Mouse (Mus musculus): ENCODE data around the gene Bahd1. TPM values are rescaled to one million over a fixed set of nuclear protein-coding genes. Genes with fewer than 3 reads are reported as not detected.
A peak's percentile ranks its signal among the peaks of the same experiment; 100 is the strongest.

Gene Bahd1
- polyA plus RNA-seq, 1 experiment from 2014 or later: 2.2 TPM

GRCm38 (mm10) chr2:118895990-118896913, 3.9 kb upstream of the Bahd1 start:
- ATAC-seq (ENCODE audit: low read depth): no peak
- Histone ChIP-seq H3K9ac (replicated peaks; ENCODE audit: low read depth, low read length) (peak overlapping the region; percentile 37; the same call in 1 of the 2 replicates), H3K9me3 (ENCODE audit: control insufficient read depth, low read length) (no peaks in the 10 kb centered on the region), H3K27ac (ENCODE audit: low read depth, low read length) (no peak overlapping the region), H3K4me1 (ENCODE audit: control insufficient read depth, insufficient read depth, low read length) (peaks cover 19% of the 10 kb centered on the region), H3K36me3 (ENCODE audit: control insufficient read depth, insufficient read depth, low read length) (no peaks in the 10 kb centered on the region), H3K4me2 (ENCODE audit: low read depth, low read length) (peak overlapping the region; percentile 73), H3K4me3 (ENCODE audit: low read depth, low read length) (peak overlapping the region; percentile 31), H3K27me3 (ENCODE audit: control insufficient read depth, insufficient read depth, low read length) (peaks cover 45% of the 10 kb centered on the region)
- 1% methylated on average over 38 of the region's 38 CpGs for WGBS

GRCm38 (mm10) chr2:118896914-118897291, 3.3 kb upstream of the Bahd1 start:
- Histone ChIP-seq H3K27ac (ENCODE audit: low read depth, low read length) (no peak overlapping the region), H3K4me2 (ENCODE audit: low read depth, low read length) (peak overlapping the region; percentile 73), H3K27me3 (ENCODE audit: control insufficient read depth, insufficient read depth, low read length) (peaks cover 45% of the 10 kb centered on the region), H3K4me3 (ENCODE audit: low read depth, low read length) (peak overlapping the region; percentile 31), H3K9me3 (ENCODE audit: control insufficient read depth, low read length) (no peaks in the 10 kb centered on the region), H3K4me1 (ENCODE audit: control insufficient read depth, insufficient read depth, low read length) (peaks cover 19% of the 10 kb centered on the region), H3K36me3 (ENCODE audit: control insufficient read depth, insufficient read depth, low read length) (no peaks in the 10 kb centered on the region), H3K9ac (replicated peaks; ENCODE audit: low read depth, low read length) (peak overlapping the region; percentile 37; the same call in 1 of the 2 replicates)
- under 1% methylated on average over 13 of the region's 13 CpGs for WGBS
- ATAC-seq (ENCODE audit: low read depth): no peak

- WGBS: 2% methylated on average over 7 of the region's 7 CpGs
- H3K27me3 ChIP-seq (ENCODE audit: control insufficient read depth, insufficient read depth, low read length): peaks cover 45% of the 10 kb centered on the region
- H3K9me3 ChIP-seq (ENCODE audit: control insufficient read depth, low read length): no peaks in the 10 kb centered on the region
- no peak overlapping the region for H3K27ac ChIP-seq (ENCODE audit: low read depth, low read length)
- no peaks in the 10 kb centered on the region for H3K36me3 ChIP-seq (ENCODE audit: control insufficient read depth, insufficient read depth, low read length)
- H3K4me3 ChIP-seq (ENCODE audit: low read depth, low read length): peak overlapping the region; percentile 31
- ATAC-seq (ENCODE audit: low read depth): no peak
- peak overlapping the region; percentile 37; the same call in 1 of the 2 replicates for H3K9ac ChIP-seq (replicated peaks; ENCODE audit: low read depth, low read length)
- H3K4me2 ChIP-seq (ENCODE audit: low read depth, low read length): peak overlapping the region; percentile 73
- H3K4me1 ChIP-seq (ENCODE audit: control insufficient read depth, insufficient read depth, low read length): peaks cover 19% of the 10 kb centered on the region
These were observed 2.8 kb upstream of the Bahd1 start for GRCm38 (mm10) chr2:118897392-118897791.

- H3K4me2 ChIP-seq (ENCODE audit: low read depth, low read length): no peak overlapping the region
- WGBS: 1% methylated on average over 11 of the region's 11 CpGs
- ATAC-seq (ENCODE audit: low read depth): no peak
- peaks cover 45% of the 10 kb centered on the region for H3K27me3 ChIP-seq (ENCODE audit: control insufficient read depth, insufficient read depth, low read length)
- no peaks in the 10 kb centered on the region for H3K36me3 ChIP-seq (ENCODE audit: control insufficient read depth, insufficient read depth, low read length)
- no peak overlapping the region for H3K4me3 ChIP-seq (ENCODE audit: low read depth, low read length)
- H3K27ac ChIP-seq (ENCODE audit: low read depth, low read length): no peak overlapping the region
- peaks cover 19% of the 10 kb centered on the region for H3K4me1 ChIP-seq (ENCODE audit: control insufficient read depth, insufficient read depth, low read length)
- no peak overlapping the region for H3K9ac ChIP-seq (replicated peaks; ENCODE audit: low read depth, low read length)
- no peaks in the 10 kb centered on the region for H3K9me3 ChIP-seq (ENCODE audit: control insufficient read depth, low read length)
These were observed 2.4 kb upstream of the Bahd1 start for GRCm38 (mm10) chr2:118897808-118898207.

GRCm38 (mm10) chr2:118898771-118899170, 1.4 kb upstream of the Bahd1 start:
- Histone ChIP-seq H3K36me3 (ENCODE audit: control insufficient read depth, insufficient read depth, low read length) (no peaks in the 10 kb centered on the region), H3K27me3 (ENCODE audit: control insufficient read depth, insufficient read depth, low read length) (peaks cover 45% of the 10 kb centered on the region), H3K9ac (replicated peaks; ENCODE audit: low read depth, low read length) (no peak overlapping the region), H3K9me3 (ENCODE audit: control insufficient read depth, low read length) (no peaks in the 10 kb centered on the region), H3K4me3 (ENCODE audit: low read depth, low read length) (no peak overlapping the region), H3K4me1 (ENCODE audit: control insufficient read depth, insufficient read depth, low read length) (peaks cover 28% of the 10 kb centered on the region), H3K4me2 (ENCODE audit: low read depth, low read length) (no peak overlapping the region), H3K27ac (ENCODE audit: low read depth, low read length) (no peak overlapping the region)
- ATAC-seq (ENCODE audit: low read depth): no peak
- 4% methylated on average over 4 of the region's 4 CpGs for WGBS

- no peaks in the 10 kb centered on the region for H3K9me3 ChIP-seq (ENCODE audit: control insufficient read depth, low read length)
- no peak overlapping the region for H3K4me3 ChIP-seq (ENCODE audit: low read depth, low read length)
- no peak overlapping the region for H3K27ac ChIP-seq (ENCODE audit: low read depth, low read length)
- no peaks in the 10 kb centered on the region for H3K36me3 ChIP-seq (ENCODE audit: control insufficient read depth, insufficient read depth, low read length)
- H3K4me1 ChIP-seq (ENCODE audit: control insufficient read depth, insufficient read depth, low read length): peaks cover 29% of the 10 kb centered on the region
- H3K4me2 ChIP-seq (ENCODE audit: low read depth, low read length): no peak overlapping the region
- H3K27me3 ChIP-seq (ENCODE audit: control insufficient read depth, insufficient read depth, low read length): peaks cover 45% of the 10 kb centered on the region
- ATAC-seq (ENCODE audit: low read depth): no peak
- no peak overlapping the region for H3K9ac ChIP-seq (replicated peaks; ENCODE audit: low read depth, low read length)
- 10% methylated on average over 7 of the region's 7 CpGs for WGBS
These were observed 871 bp upstream of the Bahd1 start for GRCm38 (mm10) chr2:118899306-118899705.

- peak; percentile 20; the same call in 1 of the 2 replicates for ATAC-seq (ENCODE audit: low read depth)
- no peaks in the 10 kb centered on the region for H3K36me3 ChIP-seq (ENCODE audit: control insufficient read depth, insufficient read depth, low read length)
- peaks cover 36% of the 10 kb centered on the region for H3K4me1 ChIP-seq (ENCODE audit: control insufficient read depth, insufficient read depth, low read length)
- H3K4me3 ChIP-seq (ENCODE audit: low read depth, low read length): peak overlapping the region; percentile 90
- peak overlapping the region; percentile 90 for H3K9ac ChIP-seq (replicated peaks; ENCODE audit: low read depth, low read length)
- no peaks in the 10 kb centered on the region for H3K9me3 ChIP-seq (ENCODE audit: control insufficient read depth, low read length)
- peaks cover 36% of the 10 kb centered on the region for H3K27me3 ChIP-seq (ENCODE audit: control insufficient read depth, insufficient read depth, low read length)
- peak overlapping the region; percentile 99 for H3K4me2 ChIP-seq (ENCODE audit: low read depth, low read length)
- WGBS: under 1% methylated on average over 11 of the region's 11 CpGs
- H3K27ac ChIP-seq (ENCODE audit: low read depth, low read length): no peak overlapping the region
These were observed 606 bp downstream of the Bahd1 start for GRCm38 (mm10) chr2:118900826-118901140.

GRCm38 (mm10) chr2:118901175-118902031, 1.2 kb downstream of the Bahd1 start:
- WGBS: under 1% methylated on average over 68 of the region's 120 CpGs

More at GRCm38 (mm10) chr2:118901175-118902031, 1.2 kb downstream of the Bahd1 start:
- ATAC-seq (ENCODE audit: low read depth): peak; percentile 92
- Histone ChIP-seq H3K9ac (replicated peaks; ENCODE audit: low read depth, low read length) (peak overlapping the region; percentile 90), H3K36me3 (ENCODE audit: control insufficient read depth, insufficient read depth, low read length) (no peaks in the 10 kb centered on the region), H3K4me3 (ENCODE audit: low read depth, low read length) (peak overlapping the region; percentile 90), H3K9me3 (ENCODE audit: control insufficient read depth, low read length) (no peaks in the 10 kb centered on the region), H3K27ac (ENCODE audit: low read depth, low read length) (peak overlapping the region; percentile 86), H3K27me3 (ENCODE audit: control insufficient read depth, insufficient read depth, low read length) (peaks cover 30% of the 10 kb centered on the region), H3K4me2 (ENCODE audit: low read depth, low read length) (peak overlapping the region; percentile 99), H3K4me1 (ENCODE audit: control insufficient read depth, insufficient read depth, low read length) (peaks cover 35% of the 10 kb centered on the region)
